In the genomic region with DNA sequence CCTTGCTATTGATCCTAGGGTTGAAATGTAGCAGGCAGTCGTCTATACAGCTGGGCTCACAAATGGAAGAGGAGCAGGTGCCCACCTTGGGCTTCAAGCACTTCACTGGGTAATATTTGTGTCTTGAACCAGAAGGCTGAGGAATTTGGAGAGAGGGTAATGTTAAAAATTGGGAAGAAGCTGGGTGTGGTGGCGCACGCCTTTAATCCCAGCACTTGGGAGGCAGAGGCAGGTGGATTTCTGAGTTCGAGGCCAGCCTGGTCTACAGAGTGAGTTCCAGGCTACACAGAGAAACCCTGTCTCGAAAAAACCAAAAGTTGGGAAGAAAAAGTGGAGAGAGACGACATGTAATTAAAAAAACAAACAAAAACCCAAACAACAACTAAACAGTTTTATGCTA, we compare ENCODE assay signal across 8 mouse cellular contexts. TPM values are rescaled to one million over a fixed set of nuclear protein-coding genes. Genes with fewer than 3 reads are reported as not detected.
A peak's percentile ranks its signal among the peaks of the same experiment; 100 is the strongest.
DNase-seq lines count a peak whose midpoint lies in the region; ATAC-seq and TF ChIP-seq lines count a peak whose summit lies in the region.
"Not testable (repeated sequence)": the region's sequence is repeated elsewhere in the genome, so short reads cannot be mapped to it uniquely, and the experiment has no call there.

No protein-coding gene starts in this region.

- TF ChIP-seq CTCF in C2C12 (IDR thresholded peaks at IDR 0.05; ENCODE audit: control insufficient read depth, insufficient read depth, insufficient read length), result not testable (repeated sequence)

- peaks cover 11% of the 10 kb centered on the region for H3K36me3 ChIP-seq in C2C12 (ENCODE audit: control insufficient read depth, insufficient read depth)
- not testable (repeated sequence) for H3K36me3 ChIP-seq in forebrain, embryonic 13.5 days (ENCODE audit: poor library complexity, severe bottlenecking); heart, embryonic 15.5 days; intestine, embryonic 16.5 days (ENCODE audit: control insufficient read depth, insufficient read depth, low read length); limb, embryonic 14.5 days (ENCODE audit: control insufficient read depth, insufficient read depth, low read length); lung, embryonic 16.5 days (ENCODE audit: control insufficient read depth, insufficient read depth, low read length); neural tube, embryonic 11.5 days (ENCODE audit: control insufficient read depth, insufficient read depth, low read length)

- WGBS in forebrain, embryonic 13.5 days, result 73% methylated on average over 6 of the region's 6 CpGs
- 84% methylated on average over 6 of the region's 6 CpGs for WGBS in heart, embryonic 15.5 days
- WGBS in intestine, embryonic 16.5 days, result 71% methylated on average over 6 of the region's 6 CpGs
- WGBS in limb, embryonic 14.5 days, result 87% methylated on average over 6 of the region's 6 CpGs
- 79% methylated on average over 6 of the region's 6 CpGs for whole genome bisulfite sequencing in lung, embryonic 16.5 days
- WGBS in neural tube, embryonic 11.5 days, result 77% methylated on average over 6 of the region's 6 CpGs

- peaks cover 29% of the 10 kb centered on the region for H3K79me3 ChIP-seq in C2C12 (ENCODE audit: low read depth)

- not testable (repeated sequence) for ATAC-seq in forebrain, embryonic 13.5 days; heart, embryonic 15.5 days (replicated peaks; ENCODE audit: insufficient number of reproducible peaks, insufficient read depth, low FRiP score, low read depth); intestine, embryonic 16.5 days; limb, embryonic 14.5 days (ENCODE audit: low FRiP score, low read depth); lung, embryonic 16.5 days (ENCODE audit: low read depth); neural tube, embryonic 11.5 days (ENCODE audit: insufficient read depth, low FRiP score, low TSS enrichment)

- H3K27me3 ChIP-seq in C2C12 (ENCODE audit: control insufficient read depth, insufficient read depth, insufficient read length); forebrain, embryonic 13.5 days; heart, embryonic 15.5 days; intestine, embryonic 16.5 days (replicated peaks; ENCODE audit: control insufficient read depth, insufficient read depth, low read length); limb, embryonic 14.5 days (ENCODE audit: control insufficient read depth, insufficient read depth, low read length); lung, embryonic 16.5 days (ENCODE audit: control insufficient read depth, insufficient read depth, low read depth, low read length); neural tube, embryonic 11.5 days (ENCODE audit: control insufficient read depth, insufficient read depth, low read length): not testable (repeated sequence)

- peak overlapping the region; percentile 37 for H3ac ChIP-seq in C2C12 (ENCODE audit: control insufficient read depth, insufficient read length, low read depth)

- H3K4me1 ChIP-seq in forebrain, embryonic 13.5 days, result peaks cover 25% of the 10 kb centered on the region
- peaks cover 26% of the 10 kb centered on the region for H3K4me1 ChIP-seq in heart, embryonic 15.5 days (replicated peaks)
- not testable (repeated sequence) for H3K4me1 ChIP-seq in intestine, embryonic 16.5 days (ENCODE audit: control insufficient read depth, insufficient read depth, low read length); limb, embryonic 14.5 days (ENCODE audit: control insufficient read depth, insufficient read depth, low read length); neural tube, embryonic 11.5 days (ENCODE audit: control insufficient read depth, insufficient read depth, low read length)
- H3K4me1 ChIP-seq in lung, embryonic 16.5 days (replicated peaks; ENCODE audit: control insufficient read depth, insufficient read depth, low read length), result peaks cover 15% of the 10 kb centered on the region

- not testable (repeated sequence) for H3K27ac ChIP-seq in forebrain, embryonic 13.5 days; limb, embryonic 14.5 days (replicated peaks; ENCODE audit: low read depth, low read length); neural tube, embryonic 11.5 days (ENCODE audit: low read depth, low read length)
- peak overlapping the region; percentile 99 for H3K27ac ChIP-seq in heart, embryonic 15.5 days
- H3K27ac ChIP-seq in intestine, embryonic 16.5 days (ENCODE audit: low read length), result peak overlapping the region; percentile 97
- peak overlapping the region; percentile 99 for H3K27ac ChIP-seq in lung, embryonic 16.5 days (ENCODE audit: low read length)

- H3K79me2 ChIP-seq in C2C12 (ENCODE audit: control insufficient read depth, insufficient read depth), result peaks cover 30% of the 10 kb centered on the region

- not testable (repeated sequence) for TF ChIP-seq POLR2A in limb, embryonic 14.5 days (IDR thresholded peaks at IDR 0.05; ENCODE audit: borderline replicate concordance, extremely low read depth, insufficient read depth, insufficient read length)

- H3K4me2 ChIP-seq in forebrain, embryonic 13.5 days, result peak overlapping the region; percentile 80
- H3K4me2 ChIP-seq in heart, embryonic 15.5 days, result peak overlapping the region; percentile 62
- peak overlapping the region; percentile 57 for H3K4me2 ChIP-seq in intestine, embryonic 16.5 days (ENCODE audit: low read depth, low read length)
- H3K4me2 ChIP-seq in limb, embryonic 14.5 days (replicated peaks; ENCODE audit: low read depth, low read length, severe bottlenecking), result peak overlapping the region; percentile 63
- peak overlapping the region; percentile 66 for H3K4me2 ChIP-seq in lung, embryonic 16.5 days (ENCODE audit: low read depth, low read length)
- peak overlapping the region; percentile 62 for H3K4me2 ChIP-seq in neural tube, embryonic 11.5 days (ENCODE audit: low read depth)

- H3K9ac ChIP-seq in forebrain, embryonic 13.5 days, result peak overlapping the region; percentile 89; the same call in 1 of the 2 replicates
- H3K9ac ChIP-seq in heart, embryonic 15.5 days, result peak overlapping the region; percentile 80
- H3K9ac ChIP-seq in intestine, embryonic 16.5 days (ENCODE audit: low read depth, low read length), result 0 out of 2 replicates have a peak overlapping the region, but pooled peaks have one; percentile 87
- peak overlapping the region; percentile 97; the same call in 1 of the 2 replicates for H3K9ac ChIP-seq in limb, embryonic 14.5 days (ENCODE audit: low read depth, low read length, severe bottlenecking)
- H3K9ac ChIP-seq in lung, embryonic 16.5 days (ENCODE audit: low read length), result peak overlapping the region; percentile 87; the same call in 1 of the 2 replicates
- H3K9ac ChIP-seq in neural tube, embryonic 11.5 days (ENCODE audit: low read length), result not testable (repeated sequence)

- peak; percentile 56 for DNase-seq in cerebellum, adult 9-10 months
- DNase-seq in limb, embryonic 14.5 days (ENCODE audit: low spot score); neural tube, embryonic 11.5 days (ENCODE audit: low spot score): not testable (repeated sequence)

- peak overlapping the region; percentile 46 for H3K4me3 ChIP-seq in C2C12 (ENCODE audit: insufficient read depth, poor library complexity, severe bottlenecking)
- H3K4me3 ChIP-seq in forebrain, embryonic 13.5 days, result peak overlapping the region; percentile 70; the same call in 1 of the 2 replicates
- peak overlapping the region; percentile 80 for H3K4me3 ChIP-seq in heart, embryonic 15.5 days
- H3K4me3 ChIP-seq in intestine, embryonic 16.5 days (ENCODE audit: low read length), result peak overlapping the region; percentile 57
- peak overlapping the region; percentile 72; the same call in 1 of the 2 replicates for H3K4me3 ChIP-seq in limb, embryonic 14.5 days (replicated peaks; ENCODE audit: low read length)
- peak overlapping the region; percentile 66 for H3K4me3 ChIP-seq in lung, embryonic 16.5 days (ENCODE audit: low read length)
- H3K4me3 ChIP-seq in neural tube, embryonic 11.5 days (ENCODE audit: low read depth, low read length), result peak overlapping the region; percentile 78; the same call in 1 of the 2 replicates

- H3K9me3 ChIP-seq in forebrain, embryonic 13.5 days (replicated peaks); heart, embryonic 15.5 days (replicated peaks); intestine, embryonic 16.5 days (ENCODE audit: control insufficient read depth, low read length); limb, embryonic 14.5 days (ENCODE audit: control insufficient read depth, low read length); lung, embryonic 16.5 days (ENCODE audit: control insufficient read depth, low read length); neural tube, embryonic 11.5 days (ENCODE audit: control insufficient read depth, low read length): not testable (repeated sequence)

RNA-seq across cellular contexts. Expression of a gene that starts 1.3 kb away (rescaled TPM):
- polyA plus RNA-seq in C2C12 (2012; fragmentation: generic; extraction: Trizol), result 30.5 TPM
- polyA plus RNA-seq in forebrain, embryonic 13.5 days (2015; fragmentation: Nextera tagmentation; extraction: Ambion mirVana), result 40.1 and 40.9 TPM in 2 replicates
- 26.7 and 29.9 TPM in 2 replicates for polyA plus RNA-seq in heart, embryonic 15.5 days (2015; fragmentation: Nextera tagmentation; extraction: Ambion mirVana)
- 24.9 and 26.7 TPM in 2 replicates for polyA plus RNA-seq in intestine, embryonic 16.5 days (2015; fragmentation: Nextera tagmentation; extraction: Ambion mirVana)
- 160 and 214 TPM in 2 replicates for polyA plus RNA-seq in limb, embryonic 14.5 days (2012; rRNA removed)
- 60.9 and 64.9 TPM in 2 replicates for polyA plus RNA-seq in limb, embryonic 14.5 days (2014; fragmentation: Nextera tagmentation; extraction: Ambion mirVana)
- polyA plus RNA-seq in lung, embryonic 16.5 days (2015; fragmentation: Nextera tagmentation; extraction: Ambion mirVana), result 40.8 and 44.2 TPM in 2 replicates
- polyA plus RNA-seq in neural tube, embryonic 11.5 days (2014; fragmentation: Nextera tagmentation; extraction: Ambion mirVana), result 32.7 and 35.6 TPM in 2 replicates

RNA-seq across cellular contexts. Expression of a gene that starts 16.5 kb away (rescaled TPM):
- polyA plus RNA-seq in C2C12 (2012; fragmentation: generic; extraction: Trizol), result 109 TPM
- polyA plus RNA-seq in forebrain, embryonic 13.5 days (2015; fragmentation: Nextera tagmentation; extraction: Ambion mirVana), result 152 and 177 TPM in 2 replicates
- polyA plus RNA-seq in heart, embryonic 15.5 days (2015; fragmentation: Nextera tagmentation; extraction: Ambion mirVana), result 217 and 292 TPM in 2 replicates
- 159 and 163 TPM in 2 replicates for polyA plus RNA-seq in intestine, embryonic 16.5 days (2015; fragmentation: Nextera tagmentation; extraction: Ambion mirVana)
- 78.3 and 87.5 TPM in 2 replicates for polyA plus RNA-seq in limb, embryonic 14.5 days (2012; rRNA removed)
- 92.0 and 102 TPM in 2 replicates for polyA plus RNA-seq in limb, embryonic 14.5 days (2014; fragmentation: Nextera tagmentation; extraction: Ambion mirVana)
- polyA plus RNA-seq in lung, embryonic 16.5 days (2015; fragmentation: Nextera tagmentation; extraction: Ambion mirVana), result 108 and 118 TPM in 2 replicates
- polyA plus RNA-seq in neural tube, embryonic 11.5 days (2014; fragmentation: Nextera tagmentation; extraction: Ambion mirVana), result 106 and 122 TPM in 2 replicates
